Mouse (Mus musculus): Measurements from ENCODE around the gene Eloa.

Eloa gene

GRCm38 (mm10) chr4:135976146-135976545, 45.4 kb downstream of the Eloa start:
- no peak for DNase-seq

- DNase-seq, result no peak
These were observed 48.4 kb downstream of the Eloa start for GRCm38 (mm10) chr4:135972911-135973811.

- peak; percentile 83 for DNase-seq
These were observed 49.0 kb downstream of the Eloa start, which contains the start of gene Lypla2 for GRCm38 (mm10) chr4:135972556-135972906. Gene Lypla2 (minus strand): TSS chr4:135972626.

DNA sequence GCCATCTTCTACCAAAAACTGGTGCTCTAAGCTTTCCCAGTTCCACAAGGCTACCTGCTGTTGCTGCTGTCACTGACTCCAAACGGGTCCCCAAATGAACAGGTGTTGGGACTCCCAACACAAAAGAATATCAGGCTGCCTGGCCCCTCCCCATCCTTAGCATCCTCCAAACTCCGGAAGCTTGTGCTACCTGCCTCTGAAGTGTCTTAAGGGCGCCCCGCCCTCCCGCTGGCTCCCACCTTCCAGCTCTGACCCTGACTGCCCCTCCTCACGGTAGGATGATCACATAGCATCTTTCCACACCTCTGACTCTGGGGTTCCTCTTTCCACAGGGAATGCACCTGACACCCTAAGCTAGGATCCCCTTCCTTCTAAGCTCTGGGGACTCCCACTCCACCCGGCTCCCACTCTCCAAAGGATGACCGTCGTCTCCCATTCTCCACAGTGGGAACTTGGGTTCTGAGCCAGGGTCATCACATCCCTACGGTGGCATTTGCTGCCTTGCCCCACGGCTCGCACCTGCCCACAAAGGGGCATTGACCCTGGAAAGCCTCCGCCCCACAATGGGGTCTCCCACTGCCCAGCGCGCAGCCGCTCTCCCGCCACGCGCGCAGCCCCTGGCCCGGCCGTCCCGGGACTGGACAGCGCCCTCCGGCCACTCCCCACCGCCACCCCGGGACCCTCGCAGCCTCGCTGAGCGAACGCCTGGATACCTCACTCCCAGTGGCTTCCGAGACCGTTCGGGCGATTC, 49.6 kb downstream of the Eloa start:
- no peak for DNase-seq

DNA sequence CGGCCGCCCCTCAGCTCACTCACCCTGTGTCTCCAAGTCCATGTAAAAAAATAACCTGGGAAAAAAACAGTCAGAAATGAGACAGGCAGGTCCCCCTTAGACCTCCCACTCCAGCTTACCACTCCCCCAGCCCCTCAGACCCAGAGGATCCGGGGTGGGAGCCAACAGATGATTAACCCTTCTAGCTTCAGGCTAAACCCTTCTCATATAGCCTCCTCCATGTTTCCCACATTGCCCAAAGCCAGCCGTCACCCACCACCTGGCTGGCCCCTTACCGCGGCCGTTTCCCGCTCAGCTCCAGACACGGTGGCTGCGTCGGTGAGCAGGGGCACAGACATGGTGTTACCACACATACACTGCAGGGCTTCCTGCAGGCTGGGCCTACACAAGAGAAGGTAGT, 51.0 kb downstream of the Eloa start:
- DNase-seq, result no peak

DNA sequence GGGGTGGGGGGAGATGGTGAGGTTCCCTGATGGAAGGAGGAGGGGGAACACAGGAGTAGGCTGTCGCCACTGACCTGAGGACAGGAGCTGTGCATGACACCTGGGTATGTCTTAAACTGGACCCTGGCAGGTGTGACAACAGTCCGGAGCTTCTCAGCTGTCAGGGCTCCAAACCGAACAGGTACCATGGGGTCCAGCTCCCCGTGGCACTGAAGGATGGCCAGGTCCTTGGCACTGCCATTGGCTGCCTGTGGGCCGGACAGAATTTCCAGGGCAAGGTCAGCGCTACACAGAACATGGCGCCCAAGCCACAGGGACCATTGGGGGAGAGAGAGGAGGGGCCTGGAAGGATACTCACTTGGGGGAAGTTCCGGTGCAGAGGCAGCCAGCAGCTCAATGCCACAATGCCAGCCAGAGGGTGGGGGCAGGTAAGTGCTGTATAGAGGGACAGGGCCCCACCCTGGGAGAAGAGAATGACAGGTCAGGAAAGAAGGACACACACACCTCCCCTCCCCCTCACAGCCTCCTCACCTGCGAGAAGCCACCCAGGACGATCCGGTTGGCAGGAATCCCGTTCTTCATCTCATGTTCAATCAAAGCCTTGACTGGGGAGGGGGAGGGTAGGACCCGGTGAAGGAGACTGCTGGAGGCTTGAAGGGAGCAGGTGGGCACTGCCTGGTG, 52.4 kb downstream of the Eloa start:
- DNase-seq, result no peak

- no peak for DNase-seq
These were observed 53.2 kb downstream of the Eloa start for GRCm38 (mm10) chr4:135968271-135968869.

GRCm38 (mm10) chr4:135967086-135967760, 54.3 kb downstream of the Eloa start:
- no peak for DNase-seq

GRCm38 (mm10) chr4:135966283-135966682, 55.3 kb downstream of the Eloa start:
- no peak for DNase-seq

- DNase-seq, result no peak
These were observed 56.5 kb downstream of the Eloa start for GRCm38 (mm10) chr4:135965113-135965512.

- peak; percentile 65 for DNase-seq
These were observed 57.1 kb downstream of the Eloa start for GRCm38 (mm10) chr4:135964426-135964825.

GRCm38 (mm10) chr4:135963457-135964193, 57.9 kb downstream of the Eloa start, which contains the start of gene Gale:
Gene Gale (plus strand): TSS chr4:135963727.
- DNase-seq, result peak; percentile 98

GRCm38 (mm10) chr4:135962946-135963345, 58.6 kb downstream of the Eloa start:
- no peak for DNase-seq

DNA sequence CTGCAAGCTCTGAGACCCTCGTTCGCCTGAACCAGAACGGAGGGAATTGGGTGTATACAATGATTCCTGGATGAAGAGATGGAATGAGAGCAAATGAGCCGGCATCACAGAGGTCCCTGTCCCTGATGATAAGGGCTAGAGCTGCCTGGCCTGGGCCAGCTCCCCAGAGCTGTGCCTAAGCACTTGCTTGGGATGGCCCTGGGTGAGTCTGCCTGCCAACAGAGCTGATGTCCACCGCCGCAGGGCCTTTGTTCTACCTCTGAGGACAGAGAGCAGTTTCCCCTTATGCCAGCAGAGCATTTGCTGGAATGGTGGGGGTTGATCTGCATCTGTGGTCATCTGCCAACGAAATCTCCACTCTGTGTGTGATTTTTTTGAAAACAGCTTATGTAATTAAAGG, 59.4 kb downstream of the Eloa start:
- DNase-seq, result no peak

GRCm38 (mm10) chr4:135961709-135962108, 59.9 kb downstream of the Eloa start:
- DNase-seq, result no peak

DNA sequence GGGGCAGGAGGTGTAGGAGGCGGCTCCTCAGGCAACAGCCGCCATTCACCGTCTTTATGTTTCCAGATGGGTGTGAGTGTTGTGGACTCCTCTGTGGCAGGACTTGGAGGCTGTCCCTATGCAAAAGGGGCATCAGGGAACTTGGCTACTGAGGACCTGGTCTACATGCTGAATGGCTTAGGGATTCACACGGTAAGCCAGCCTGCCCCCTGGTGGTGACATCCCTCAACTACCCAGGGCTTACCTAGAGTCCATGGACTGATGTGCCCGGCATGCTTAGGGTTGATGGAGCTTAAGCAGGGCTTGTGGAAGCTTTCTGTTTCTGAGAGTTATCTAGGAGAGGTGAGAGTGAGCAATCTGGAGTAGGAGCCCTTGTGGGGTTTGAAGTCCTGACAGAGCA, 60.8 kb downstream of the Eloa start:
- peak; percentile 88 for DNase-seq

- DNase-seq, result peak; percentile 47
These were observed 63.2 kb downstream of the Eloa start for GRCm38 (mm10) chr4:135958354-135958753.

DNA sequence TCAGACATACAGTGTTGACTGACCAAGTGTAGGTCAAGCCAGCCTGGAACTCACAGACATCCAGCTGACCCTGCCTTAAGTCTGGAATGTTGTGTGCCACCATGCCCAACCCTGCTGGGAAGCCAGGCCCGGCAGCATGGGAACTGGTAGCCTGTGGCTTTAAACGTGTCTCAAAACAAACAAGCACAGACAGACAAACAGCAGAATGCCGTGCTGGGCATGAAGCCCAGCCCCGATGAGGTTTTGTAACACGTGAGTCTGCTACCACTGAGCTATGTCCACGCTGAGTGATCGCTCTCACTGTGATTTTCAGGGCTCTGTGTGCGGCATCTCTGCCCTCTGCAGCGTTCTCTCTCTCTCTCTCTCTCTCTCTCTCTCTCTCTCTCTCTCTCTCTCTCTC, 65.7 kb downstream of the Eloa start:
- DNase-seq, result no peak

DNA sequence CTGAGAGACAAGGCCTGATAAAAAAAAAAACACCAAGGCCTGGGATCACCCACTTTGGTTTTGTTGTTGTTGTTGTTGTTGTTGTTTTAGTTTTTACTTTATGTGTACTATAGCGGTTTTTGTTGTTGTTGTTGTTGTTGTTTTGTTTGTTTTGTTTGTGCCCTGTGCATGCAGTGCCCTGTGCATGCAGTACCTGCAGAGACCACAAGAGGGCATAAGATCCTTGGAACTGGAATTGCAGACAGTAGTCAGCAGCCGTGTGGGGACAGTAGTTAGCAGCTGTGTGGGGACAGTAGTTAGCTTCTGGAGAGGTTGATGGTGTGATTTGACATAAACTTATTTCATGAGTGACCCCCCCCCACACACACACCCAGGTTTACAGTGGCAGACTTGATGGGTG, 67.3 kb downstream of the Eloa start:
- DNase-seq, result peak; percentile 86

Measured in liver (tissue).